Mouse (Mus musculus) heart, adult 18-20 months (tissue): ENCODE measurements at regions not wholly inside any gene's neighbourhood (a gene's known extent, or its start where the extent isn't known, plus 50 kb on each side); places are given as distances from the start of the nearest gene placed in this dataset.
A peak's percentile ranks its signal among the peaks of the same experiment; 100 is the strongest.

Source experiments
- DNase-seq, 2 experiments: peaks; one replicate each; pipeline ENCODE4 v3.0.0; 2021 to 2022; ENCODE audit warnings: mixed read lengths in 1 of 2

- DNase-seq, result peak in 1 of 2 experiments; percentile 75
These were observed 83.1 kb upstream of the Ptpn1 start for GRCm38 (mm10) chr2:167848468-167849440.

DNA sequence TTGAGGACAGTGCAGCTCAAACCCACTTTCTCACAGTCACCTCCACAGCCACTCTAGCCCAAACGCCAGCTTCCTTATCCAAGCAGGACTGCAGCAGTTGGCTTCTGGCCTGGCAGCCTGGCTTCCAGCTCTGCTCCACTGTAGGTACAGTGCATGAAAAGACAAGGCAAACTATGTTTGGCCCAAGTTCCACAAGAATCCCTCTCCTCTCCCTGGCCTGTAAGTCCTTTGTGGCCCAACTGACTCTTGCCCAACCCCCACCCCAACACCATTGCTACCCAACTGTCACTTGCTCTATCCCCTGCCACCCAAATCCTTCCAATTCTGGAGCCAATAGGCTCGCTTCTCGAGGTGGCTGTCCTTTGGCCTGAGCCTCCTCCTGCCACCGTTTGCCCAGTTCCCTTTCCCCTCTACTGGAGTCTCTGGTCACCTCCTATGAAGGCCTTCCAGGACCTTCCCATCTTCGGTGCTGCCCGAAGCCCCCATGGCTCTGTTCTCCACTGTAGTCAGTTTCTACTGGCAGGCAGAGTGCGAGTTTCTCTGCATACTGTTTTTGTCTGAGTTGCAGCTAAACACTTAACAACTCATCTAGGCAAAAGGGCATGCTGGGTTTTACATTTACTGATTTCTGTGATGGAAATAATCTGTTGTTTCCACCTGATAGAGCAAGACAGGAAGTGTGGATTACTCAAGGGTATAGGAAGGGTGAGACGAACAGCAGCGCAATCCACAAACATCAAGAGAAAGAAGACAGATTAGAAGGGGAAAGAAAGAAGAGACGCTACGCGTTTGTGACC, 84.4 kb upstream of the Ptpn1 start:
- peak in 1 of 2 experiments; percentile 64 for DNase-seq

DNA sequence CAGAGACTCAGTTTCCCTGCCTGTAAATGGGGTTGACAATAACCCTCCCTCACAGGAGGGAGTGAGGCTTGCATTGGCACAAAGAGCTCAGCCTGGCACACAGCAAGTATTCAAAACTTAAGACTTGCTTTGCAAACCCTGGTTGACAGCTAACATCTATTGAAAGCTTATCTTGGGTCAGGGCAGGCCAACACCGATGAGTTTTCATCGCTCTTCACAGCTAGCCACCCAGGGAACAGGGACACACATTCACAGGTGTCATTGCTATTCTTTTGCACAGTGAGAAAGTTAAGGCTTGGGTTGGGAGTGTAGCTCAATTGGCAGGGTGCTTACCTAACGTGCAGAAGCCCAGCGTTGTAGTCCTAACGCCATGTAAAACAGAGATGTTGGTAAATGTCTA, 86.5 kb upstream of the Ptpn1 start:
- no peak for DNase-seq

DNA sequence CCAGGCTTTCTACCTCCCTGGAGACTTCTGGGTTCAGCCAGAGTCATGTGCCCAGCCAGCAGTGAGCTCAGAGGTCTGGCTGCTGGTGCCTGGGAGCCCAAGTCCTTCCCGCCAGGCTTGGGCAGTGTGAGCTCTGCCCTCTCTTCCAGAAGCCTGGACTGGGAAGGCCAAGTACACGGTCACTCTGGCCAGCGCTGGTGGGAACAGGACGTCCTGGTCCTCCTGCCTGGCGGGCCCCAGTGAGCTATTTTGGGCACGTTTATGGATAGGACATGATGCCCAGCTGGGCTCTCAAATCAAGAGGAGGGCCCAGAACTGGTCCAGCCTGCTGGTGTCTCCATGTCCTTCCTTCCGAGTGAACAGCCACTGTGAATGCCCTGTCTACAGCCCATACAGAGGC, 87.3 kb upstream of the Ptpn1 start:
- peak; percentile 81 to 93 for DNase-seq

DNA sequence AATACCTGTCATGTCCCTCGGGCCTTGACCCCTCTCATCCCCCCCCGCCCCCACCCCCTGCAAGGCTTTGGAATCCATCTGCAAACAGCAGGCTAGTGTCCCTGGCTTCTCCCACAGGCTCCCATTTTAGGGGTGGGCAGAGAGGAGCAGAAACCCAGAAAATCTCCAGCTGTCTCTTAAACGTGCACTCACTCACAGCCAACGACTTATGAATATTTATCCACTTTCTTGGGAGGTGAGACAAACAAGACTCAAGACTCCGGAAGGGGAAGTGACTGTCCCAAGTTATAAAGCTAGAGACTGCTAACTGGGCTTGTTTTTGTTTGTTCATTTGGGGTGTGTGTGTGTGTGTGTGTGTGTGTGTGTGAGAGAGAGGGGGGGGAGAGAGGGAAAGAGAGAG, 87.9 kb upstream of the Ptpn1 start:
- no peak for DNase-seq

GRCm38 (mm10) chr2:167842993-167843392, 88.9 kb upstream of the Ptpn1 start:
- no peak for DNase-seq

GRCm38 (mm10) chr2:167842473-167842872, 89.4 kb upstream of the Ptpn1 start:
- DNase-seq, result no peak

DNA sequence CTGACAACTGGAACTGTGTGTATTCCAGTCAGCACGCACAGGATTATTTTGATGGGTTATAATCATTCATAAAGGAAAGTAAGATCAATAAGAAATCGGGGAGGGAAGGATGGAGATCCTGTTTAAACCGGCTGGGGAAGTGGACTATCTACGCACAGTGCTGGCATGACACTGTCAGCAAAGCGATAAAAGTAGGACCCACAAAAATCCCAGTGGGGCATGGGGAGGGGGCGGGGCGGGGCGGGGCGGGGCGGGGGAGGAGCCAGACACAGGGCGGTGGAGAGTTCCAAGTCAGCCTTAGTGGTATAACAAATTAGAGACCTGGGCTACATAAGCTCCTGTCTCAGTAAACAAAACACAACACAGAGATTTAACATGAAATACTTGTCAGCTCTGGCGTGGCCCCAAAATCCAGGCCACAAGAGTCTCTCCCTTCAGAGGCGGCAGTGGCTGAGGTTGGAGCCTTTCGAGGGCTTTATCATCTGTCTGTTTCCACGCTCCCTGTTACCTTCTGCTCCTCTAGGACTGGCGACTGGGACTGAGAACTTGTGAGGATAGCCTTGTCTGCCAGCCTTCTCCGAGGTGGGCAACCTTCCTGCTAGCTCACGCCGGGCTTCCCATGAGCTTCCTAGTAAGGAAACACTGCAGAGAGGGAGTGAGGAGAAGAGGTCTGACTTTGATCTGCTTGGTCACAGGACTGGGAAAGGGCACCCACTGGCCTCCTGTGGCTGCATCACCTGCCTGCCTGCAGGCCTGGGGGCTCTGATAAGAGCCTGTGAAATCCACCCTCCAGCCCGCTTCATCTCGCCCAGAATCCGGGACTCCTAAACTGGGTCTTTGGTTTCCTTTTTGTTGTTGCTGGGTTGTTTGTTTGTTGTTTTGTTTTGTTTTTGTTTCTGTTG, 90.3 kb upstream of the Ptpn1 start:
- no peak for DNase-seq

- DNase-seq, result no peak
These were observed 91.5 kb upstream of the Ptpn1 start for GRCm38 (mm10) chr2:167840344-167840743.

GRCm38 (mm10) chr2:167839324-167839981, 92.4 kb upstream of the Ptpn1 start:
- DNase-seq, result no peak

DNA sequence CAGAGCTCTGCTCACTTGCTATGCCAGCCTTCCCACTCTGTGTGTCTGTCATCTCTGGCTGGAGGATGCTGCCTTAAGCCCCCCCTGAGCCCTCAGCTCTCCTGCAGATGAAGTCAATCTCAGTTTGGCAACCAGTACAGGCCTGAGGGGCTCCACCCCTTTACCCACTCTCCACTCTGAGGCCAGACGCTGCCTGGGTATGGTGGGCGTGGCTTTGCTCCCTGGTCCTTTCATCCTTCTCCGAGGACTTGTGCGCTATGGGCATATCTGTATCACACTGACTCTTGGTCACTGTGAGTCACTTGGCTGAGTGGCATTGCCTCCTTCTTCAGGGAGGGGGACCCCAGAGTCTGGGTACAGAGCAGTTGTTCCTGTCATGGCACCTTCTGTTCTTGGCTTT, 94.3 kb upstream of the Ptpn1 start:
- DNase-seq, result no peak

DNA sequence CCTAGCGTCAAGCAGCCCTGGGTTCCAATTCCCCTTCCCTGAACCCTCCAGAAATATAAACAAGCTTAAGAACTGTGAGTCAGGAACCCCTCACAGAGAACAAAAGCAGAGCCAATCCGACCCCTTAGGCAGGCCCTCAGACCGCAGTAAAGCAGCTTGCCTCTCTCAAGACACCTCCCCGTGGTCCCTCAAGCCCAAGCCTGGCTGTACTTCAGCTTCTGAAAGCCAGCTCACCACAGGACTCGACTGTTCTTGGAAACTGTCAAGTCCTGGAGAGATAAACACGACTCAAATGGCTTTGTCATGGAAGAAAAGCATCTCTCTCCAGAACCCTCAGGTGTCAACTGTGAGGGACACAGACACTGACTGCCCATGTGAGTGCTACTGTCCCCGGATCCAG, 95.2 kb upstream of the Ptpn1 start:
- peak in 1 of 2 experiments; percentile 62 for DNase-seq

DNA sequence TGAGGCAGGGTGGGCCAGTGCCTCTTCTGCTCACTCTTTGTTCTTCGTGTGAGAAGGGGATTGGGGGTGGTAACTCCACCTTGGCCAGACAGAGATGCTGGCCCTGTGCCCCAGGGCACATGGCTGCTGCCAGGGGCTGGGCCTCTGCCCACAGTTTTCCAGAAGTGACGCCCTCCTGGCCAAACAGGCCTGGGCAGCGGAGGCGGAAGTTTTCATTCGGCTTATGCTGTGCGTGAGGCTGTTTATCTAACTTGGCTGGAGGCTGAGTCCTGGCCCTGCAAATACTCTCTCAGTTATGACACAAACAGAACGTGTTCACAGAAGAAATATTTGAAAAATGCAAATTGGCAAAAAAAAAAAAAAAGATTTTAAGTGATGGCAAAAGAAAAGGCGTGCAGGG, 97.3 kb upstream of the Ptpn1 start:
- DNase-seq, result peak; percentile 88

DNA sequence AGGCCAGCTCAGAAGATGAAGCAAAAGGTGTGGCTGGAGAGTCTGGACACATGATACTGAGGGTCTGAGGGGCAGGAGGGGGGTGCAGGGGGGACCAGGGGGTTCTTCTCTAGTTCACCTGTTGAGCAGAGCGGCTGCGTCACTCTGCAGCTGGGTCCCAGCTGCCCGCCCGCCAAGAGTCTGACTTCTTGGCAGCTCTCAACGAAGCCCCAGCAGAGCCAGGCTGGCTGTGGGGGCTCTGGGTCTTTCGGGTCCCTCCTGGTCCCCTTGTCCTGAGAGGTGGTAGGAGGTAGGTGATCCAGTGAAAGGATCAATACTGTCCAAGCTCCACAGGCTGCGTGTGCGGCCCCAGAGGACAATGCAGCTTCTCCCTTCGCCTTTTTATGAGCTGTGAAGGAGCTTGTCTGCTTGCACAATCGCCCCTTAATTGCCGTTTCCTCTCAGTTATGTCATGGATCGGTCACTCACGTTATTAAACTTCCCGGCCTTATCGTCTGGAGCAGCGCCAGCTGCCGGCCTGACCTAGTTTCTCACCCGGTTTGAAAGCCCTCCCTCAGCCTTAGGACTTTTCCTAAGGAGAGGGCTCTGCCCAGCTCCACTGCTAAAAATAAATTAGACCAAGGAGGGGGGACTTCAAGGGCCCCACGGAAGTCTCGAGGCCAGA, 98.4 kb upstream of the Ptpn1 start:
- DNase-seq, result peak; percentile 92 to 95

GRCm38 (mm10) chr2:167831076-167832039, 100.5 kb upstream of the Ptpn1 start:
- DNase-seq, result no peak

DNA sequence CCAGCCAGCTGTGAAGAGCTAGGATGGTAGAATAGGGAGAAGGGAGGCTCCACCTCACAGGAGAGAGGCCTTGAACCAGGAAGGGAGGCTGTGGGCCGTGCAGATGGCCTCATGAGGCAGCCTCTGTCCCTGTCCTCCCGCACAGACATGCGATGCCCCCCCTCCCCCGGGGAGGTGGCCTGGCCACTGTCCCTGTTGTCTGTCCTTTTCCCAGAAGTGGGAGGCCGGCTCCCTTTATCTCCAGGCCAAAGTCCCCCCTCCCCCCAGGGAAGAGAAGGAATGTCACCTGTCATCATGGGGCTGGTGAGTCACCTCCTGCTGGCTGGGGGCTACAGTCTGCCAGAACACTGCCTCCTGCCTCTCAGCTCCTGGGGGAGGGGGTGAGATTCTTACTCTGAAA, 103.6 kb upstream of the Ptpn1 start:
- peak; percentile 83 to 85 for DNase-seq

GRCm38 (mm10) chr2:167826922-167827703, 104.7 kb upstream of the Ptpn1 start:
- peak in 1 of 2 experiments; percentile 71 for DNase-seq

- peak; percentile 74 to 75 for DNase-seq
These were observed 108.3 kb upstream of the Ptpn1 start for GRCm38 (mm10) chr2:167823513-167823912.

GRCm38 (mm10) chr2:167823044-167823443, 108.8 kb upstream of the Ptpn1 start:
- no peak for DNase-seq
